Mouse (Mus musculus) spleen, postnatal 10 days (tissue): Measurements from ENCODE around the gene Olfr488.
"Not testable (repeated sequence)": the region's sequence is repeated elsewhere in the genome, so short reads cannot be mapped to it uniquely, and the experiment has no call there.

Source experiments
- DNase-seq, 2 experiments: peaks; one replicate each; pipeline ENCODE4 v3.0.0; 2021 to 2022; ENCODE audit warnings: low spot score in 2 of 2

Gene Olfr488

DNA sequence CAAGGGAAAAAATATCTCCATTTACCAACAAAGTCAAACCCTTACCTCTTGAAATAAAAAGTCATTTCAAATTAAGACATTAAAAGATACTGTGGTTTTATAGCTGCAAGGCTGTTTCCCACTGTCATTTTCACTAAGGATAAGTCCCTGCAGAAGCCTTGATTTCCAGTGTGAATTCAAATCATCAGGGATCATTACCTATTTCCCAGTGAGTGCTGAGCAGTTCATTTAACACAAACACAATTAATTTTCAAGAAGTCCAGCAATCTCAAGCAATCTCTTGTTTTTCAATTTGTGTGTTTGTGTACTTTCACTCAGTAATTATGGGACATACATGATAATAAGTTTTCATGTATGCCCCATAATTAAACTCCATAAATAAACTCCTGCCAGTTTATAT, at the start of gene Olfr488:
TSS of gene Olfr488 (minus strand) at position 101 of the 400 bp plus-strand sequence.
- DNase-seq: no peak

DNA sequence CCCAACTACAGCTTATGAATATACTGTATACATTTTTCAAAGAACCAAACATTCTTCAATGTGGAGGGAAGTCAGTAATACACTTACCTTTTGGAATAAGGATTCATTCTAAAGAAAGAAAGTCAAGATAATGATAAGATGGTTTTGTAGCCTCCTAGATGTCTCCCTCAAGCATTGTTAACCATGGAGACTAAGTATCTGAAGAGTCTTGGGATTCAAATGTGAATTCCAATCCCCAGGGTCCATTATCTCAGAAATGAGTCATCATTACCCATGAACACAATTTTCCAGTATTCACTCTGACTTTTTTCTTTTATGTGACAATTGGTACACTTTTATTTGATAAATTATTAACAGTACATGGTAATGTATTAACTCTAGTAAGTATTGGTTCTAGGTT, 30.7 kb upstream of the Olfr488 start, which contains the start of gene Olfr490:
TSS of gene Olfr490 (minus strand) at position 101 of the 400 bp plus-strand sequence.
- DNase-seq: no peak

DNA sequence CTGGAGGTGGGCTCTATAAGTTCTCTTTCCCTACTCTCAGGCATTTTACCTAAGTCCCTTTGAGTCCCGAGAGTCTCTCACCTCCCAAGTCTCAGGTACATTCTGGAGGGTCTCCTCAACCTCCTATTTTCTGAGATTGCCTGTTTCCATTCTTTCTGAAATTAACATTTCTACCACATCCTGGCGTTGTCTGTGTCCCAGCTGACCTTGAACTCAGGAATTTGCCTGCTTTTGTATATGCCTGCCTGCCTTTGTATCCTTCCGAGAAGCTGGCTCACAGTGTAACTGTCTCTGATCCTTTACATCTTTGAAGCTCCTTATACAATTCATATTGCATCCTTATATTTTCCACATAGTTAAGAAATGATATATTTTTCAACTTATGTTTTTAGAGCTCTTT, 24.6 kb downstream of the Olfr488 start:
- DNase-seq: no peak

DNA sequence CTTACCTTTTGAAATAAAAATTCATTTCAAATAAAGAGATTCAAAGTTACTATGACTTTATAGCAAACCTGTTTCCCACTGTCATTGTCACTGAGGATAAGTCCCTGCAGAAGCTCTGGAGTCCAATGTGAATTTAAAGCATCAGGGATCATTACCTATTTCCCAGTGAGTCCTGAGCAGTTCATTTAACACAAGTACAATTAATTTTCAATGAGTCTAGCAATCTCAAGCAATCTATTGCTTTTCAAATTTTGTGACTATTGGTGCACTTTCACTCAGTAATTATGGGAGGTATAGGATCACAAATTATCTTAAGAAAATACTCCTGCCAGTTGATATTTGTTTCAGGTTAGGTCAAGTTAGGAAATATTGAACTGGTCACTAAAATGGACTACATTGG, 43.6 kb downstream of the Olfr488 start, which contains the start of gene Olfr487:
TSS of gene Olfr487 (minus strand) at position 101 of the 400 bp plus-strand sequence.
- DNase-seq: not testable (repeated sequence)
